Mouse (Mus musculus) cerebellum, adult (tissue): ENCODE data around the gene Adra1d.

ENCODE experiments used
- ATAC-seq: cut with Nextera tagmentation; 2 replicates; pipeline ENCODE4 v1.9.2; 2017; ENCODE audit warnings: mild to moderate bottlenecking, moderate library complexity, mixed read lengths; ENCODE audit not compliant: insufficient number of reproducible peaks, low FRiP score, low TSS enrichment

Gene Adra1d

DNA sequence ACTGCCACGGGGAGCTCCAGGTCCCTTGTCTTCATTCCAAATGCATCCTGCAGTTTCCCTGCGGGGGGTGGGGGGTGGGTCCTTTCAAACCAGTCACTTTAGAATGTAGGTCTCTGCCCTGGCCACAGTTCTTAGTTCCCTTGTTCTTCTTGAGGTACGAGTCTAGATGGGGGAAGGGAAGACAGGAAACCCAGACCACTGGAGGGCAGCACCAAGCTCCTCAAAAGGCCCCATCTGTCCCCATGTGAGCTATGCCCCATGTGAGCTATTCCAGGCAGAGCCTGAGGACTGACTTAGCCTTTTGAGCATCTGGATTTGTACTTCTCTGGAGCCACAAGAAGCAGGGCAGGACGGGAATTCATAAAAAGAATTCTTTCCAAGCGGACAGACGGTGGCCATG, 19.6 kb downstream of the Adra1d start:
- no peak for ATAC-seq

DNA sequence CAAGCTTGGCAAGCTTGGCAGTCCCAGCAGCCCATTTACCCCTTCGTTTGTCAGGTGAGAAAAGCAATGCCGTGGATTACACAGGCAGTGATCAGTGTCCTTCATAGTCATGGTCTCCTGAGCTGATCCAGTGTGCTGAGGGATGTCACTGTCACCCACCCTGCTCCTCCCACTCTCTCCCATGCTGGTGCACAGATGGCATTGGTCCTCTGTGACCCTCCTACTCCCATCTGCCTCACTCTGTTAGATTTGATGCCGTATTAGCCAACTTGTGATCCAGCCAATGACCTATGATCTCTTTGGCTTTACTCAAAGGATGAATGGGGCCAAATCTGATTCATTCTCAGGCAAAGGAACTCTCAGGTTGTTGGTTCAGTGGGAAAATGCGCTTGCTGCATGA, 20.4 kb downstream of the Adra1d start:
- ATAC-seq, result peak; percentile 84

DNA sequence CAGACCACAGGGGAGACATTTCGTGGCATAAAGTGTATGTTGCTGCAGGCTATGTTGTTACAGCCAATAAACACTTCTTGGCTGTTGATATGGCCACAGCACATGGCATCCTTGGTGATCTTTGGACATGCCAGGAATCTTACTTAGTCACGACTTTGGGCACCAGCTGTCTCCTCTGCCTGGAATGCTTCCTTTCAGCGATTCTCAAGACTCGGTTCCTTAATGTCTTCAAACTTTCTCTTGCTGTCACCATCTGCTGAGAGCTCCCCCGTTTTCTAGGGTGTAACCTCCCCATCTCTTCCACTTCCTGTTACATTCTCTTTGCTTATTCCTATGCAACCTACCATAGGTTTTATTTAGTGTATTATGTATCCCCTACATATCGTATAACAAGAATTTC, 22.3 kb downstream of the Adra1d start:
- no peak for ATAC-seq

DNA sequence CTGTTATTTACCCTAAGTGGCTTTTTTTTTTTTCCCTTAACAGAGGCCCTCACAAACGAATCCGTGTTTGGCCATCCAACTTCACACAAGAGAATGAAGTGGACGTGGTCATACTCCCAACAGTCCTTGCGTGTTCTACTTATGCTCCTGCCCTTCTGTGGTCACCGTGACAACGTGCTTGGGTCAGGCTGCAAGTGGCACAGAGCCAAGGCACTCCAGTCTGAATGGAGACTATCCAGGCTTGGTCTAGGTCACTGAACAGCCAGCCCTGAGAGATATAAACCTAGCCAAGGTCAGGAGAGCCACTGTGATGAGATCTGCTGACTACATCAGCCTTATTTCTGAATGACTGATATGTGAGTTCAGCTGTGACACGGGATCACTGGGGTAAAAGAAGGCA, 23.7 kb downstream of the Adra1d start:
- no peak for ATAC-seq

DNA sequence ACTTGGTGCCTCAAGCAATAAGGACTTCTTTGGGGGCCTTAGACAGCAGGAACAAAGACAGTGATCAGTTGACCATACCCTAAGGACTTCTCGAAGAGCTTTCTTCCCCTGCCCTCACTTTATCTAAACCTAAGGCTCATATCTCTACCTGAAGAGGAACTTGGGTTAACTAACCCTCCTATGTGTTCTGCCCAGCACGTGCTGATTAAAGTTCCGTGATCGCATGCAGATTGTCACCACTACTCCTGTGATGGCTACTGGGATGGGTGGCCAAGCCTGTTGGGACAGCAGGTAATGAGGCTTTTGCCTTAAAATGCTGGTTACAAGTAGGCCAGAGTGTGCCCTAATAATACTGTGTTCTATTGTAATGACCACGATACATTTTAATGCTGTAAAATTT, 26.9 kb downstream of the Adra1d start:
- ATAC-seq, result no peak

DNA sequence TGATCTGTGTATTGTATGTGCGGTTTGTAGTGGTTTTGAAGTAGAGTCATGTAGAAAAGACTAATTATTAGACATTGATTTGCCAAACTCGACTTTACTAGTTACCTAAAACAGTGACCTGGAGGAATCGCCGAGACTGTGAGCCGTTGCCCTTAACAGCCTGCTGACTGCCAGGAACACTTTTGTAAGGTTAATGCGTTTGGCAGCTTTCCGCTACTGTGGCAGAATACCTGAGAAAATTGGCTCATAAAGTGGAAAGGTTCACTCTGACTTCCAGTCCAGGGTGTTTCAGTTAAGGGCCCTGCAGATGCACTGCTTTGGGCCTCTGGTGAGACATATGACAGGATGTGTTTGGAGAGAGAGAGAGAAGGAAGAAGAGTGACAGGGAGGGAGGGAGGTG, 30.8 kb downstream of the Adra1d start:
- ATAC-seq, result no peak

DNA sequence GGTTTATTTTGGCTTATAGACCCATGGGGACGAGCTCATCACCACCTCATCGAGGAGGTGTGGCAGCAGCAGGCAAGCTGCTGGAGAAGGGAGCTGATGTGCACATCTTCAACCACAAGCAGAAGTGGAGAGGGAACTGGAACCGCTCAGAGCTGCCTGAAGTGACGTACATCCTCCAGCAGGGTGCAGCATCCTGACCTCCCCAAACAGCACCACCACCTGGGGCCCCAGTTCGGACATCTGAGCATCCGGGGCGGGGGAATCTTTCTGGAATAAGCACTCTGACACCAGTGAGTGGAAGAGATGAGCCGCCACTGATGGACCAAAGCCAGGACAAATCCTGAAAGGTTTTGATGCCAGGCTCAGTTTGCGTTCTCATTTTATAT, 31.5 kb downstream of the Adra1d start:
- peak; percentile 65 for ATAC-seq

DNA sequence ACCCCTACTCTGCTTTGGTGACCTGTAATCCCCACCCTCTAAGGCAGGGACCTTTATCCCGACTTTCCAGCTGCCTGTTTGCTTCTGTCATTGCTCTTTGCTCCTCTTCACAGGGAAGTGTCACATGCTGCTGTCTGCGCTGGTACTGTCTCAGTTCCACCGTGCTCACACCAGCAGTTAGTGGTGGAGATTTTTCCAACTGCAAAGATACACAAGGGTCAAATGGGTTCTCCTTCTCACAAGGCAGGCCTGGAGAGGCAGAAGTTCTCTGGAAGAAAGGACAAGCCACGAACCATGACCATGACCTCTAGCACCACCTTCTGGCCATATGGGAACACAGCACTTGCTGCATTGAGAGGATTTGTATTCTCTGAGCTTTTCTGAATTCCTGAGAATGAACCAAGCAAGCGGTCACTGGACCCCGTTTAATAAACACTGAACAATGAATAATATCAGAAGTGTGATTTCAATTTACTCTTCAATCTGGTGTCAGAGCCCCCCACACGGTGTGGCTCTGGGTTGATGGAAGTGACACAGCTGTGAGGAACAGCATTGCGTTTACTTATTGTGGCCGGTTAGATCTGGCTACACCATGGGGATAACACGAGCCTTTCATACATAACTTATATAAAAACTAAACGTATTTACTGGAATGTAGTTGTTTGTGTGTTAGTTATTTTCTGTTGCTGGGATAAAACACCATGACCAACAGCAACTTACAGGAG, 32.0 kb downstream of the Adra1d start:
- peak; percentile 46 for ATAC-seq

DNA sequence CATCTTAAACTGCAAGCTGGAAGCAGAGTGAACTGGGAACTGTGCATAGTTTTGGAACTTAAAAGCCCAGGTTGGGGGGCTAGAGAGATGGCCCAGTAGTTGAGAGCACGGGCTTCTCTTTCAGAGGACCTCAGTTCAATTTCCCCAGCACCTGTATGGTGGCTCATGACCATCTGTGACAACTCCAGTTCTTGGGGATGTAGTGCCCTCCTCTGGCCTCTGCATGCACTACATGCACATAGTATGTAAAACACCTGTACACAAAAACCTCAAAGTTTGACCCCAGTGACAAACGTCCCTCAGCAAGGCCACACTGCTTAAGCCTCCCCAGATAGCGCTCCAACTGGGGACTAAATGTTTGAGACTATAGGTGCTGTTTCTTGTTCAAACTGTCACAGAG, 35.0 kb downstream of the Adra1d start:
- no peak for ATAC-seq

DNA sequence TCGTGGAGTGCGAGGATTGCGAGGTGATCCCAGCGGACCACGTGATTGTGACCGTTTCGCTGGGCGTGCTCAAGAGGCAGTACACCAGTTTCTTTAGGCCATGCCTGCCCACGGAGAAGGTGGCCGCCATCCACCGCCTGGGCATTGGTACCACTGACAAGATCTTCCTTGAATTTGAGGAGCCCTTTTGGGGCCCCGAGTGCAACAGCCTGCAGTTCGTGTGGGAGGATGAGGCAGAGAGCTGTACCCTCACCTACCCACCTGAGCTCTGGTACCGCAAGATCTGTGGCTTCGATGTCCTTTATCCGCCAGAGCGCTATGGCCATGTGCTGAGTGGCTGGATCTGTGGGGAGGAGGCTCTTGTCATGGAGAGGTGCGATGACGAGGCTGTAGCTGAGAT, 41.3 kb downstream of the Adra1d start:
- ATAC-seq, result no peak

DNA sequence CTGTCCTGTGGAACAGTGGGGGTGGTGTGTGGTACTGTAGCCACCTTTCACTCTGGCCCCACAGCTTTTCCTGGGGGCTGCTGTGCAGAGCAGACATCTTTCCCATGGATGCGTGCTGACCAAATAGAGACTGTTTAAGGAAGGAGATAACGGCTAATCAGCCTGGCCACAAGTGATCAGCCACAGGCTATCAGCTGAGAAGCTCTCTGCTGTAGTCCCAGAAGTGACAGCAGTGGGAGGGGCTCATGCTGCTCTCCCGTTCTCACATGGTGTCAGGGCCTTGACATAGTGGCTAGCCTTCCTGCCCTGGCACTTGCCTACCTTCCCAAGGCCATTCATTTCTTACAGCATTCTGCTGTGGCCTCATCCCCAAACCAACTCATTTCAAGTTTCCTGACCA, 43.3 kb downstream of the Adra1d start:
- no peak for ATAC-seq

DNA sequence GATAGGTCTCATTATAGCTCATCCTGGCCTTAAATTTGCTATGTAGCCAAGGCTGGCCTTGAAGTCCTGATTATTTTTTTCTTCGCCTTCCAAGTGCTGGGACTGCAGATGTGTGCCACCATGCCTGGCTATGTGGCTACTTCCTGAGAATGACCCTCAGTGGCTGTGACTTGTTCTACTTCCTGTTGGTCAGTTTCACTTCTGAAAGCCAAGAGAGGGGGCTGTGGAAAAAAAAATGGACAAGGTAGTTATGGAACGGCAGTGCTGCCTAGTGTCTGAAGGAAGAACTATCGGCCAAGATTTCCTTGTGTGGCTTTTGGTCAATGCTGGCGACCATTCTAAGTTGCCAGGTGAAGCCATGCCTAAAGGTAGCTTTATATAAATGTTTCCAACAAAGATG, 44.5 kb downstream of the Adra1d start:
- ATAC-seq, result no peak

DNA sequence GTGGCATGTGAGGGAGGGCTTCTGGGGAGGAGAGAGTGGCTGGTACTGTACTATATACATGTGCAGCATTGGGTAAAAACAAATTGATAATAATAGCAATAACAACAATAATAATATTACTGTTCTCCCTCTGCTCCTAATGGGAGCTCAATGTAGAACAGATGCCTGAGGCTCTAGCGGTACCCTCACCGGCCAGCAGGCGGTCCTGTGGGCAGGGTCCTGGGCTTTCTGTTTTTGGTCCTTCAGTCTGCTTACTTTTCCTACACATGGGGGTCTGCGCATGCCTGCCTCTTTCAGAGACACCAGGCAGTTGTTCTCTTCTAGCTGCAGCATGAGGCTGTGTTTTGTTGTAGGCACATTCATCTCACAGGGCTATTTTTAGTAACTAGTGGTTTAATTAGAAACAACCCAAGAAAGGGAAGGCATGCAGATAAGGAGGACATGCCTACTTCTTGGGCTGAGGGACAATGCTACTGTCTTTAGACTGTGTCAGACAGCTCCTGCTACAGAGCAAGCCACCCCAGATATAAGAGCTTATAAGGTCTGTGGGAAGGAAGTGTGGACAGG, 47.9 kb downstream of the Adra1d start:
- ATAC-seq, result no peak

DNA sequence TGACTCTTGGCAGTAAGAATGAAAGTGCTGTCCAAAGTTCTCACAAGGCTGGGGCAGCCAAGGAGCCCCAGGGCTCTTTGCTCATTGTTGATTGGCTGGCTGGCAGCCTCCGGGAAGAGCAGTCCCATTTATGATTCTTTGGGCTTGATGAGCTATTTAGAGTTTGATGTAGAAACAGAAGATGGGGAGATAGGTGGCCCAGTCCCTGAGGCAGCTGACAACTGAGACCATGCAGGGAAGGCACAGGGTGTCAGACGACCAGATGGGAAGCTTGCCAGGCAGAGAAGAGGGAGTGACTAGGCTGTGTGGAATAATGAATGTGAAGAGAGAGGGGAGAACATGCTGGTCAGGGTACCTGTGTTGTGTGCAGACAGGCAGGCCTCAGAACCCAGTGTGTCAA, 48.6 kb downstream of the Adra1d start:
- ATAC-seq, result no peak

DNA sequence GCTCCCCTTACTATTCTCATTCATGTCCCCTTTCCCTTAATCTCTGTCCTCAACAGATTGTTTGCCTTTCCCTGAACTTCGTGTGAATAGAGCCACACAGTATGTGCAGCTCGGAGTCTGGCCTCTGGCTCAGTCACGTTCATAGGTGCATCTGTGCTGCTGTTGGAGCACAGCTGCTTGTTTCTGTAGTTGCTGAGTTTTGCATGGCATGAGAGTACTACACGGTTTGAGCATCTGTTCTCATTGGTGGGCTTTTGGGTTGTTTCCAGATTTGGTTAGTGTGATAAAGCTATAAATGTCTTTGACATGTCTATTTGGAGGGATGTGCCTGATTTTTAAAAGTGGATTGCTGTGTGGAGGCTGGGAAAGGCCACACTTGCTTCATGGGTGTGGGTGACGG, 51.6 kb downstream of the Adra1d start:
- ATAC-seq, result no peak

DNA sequence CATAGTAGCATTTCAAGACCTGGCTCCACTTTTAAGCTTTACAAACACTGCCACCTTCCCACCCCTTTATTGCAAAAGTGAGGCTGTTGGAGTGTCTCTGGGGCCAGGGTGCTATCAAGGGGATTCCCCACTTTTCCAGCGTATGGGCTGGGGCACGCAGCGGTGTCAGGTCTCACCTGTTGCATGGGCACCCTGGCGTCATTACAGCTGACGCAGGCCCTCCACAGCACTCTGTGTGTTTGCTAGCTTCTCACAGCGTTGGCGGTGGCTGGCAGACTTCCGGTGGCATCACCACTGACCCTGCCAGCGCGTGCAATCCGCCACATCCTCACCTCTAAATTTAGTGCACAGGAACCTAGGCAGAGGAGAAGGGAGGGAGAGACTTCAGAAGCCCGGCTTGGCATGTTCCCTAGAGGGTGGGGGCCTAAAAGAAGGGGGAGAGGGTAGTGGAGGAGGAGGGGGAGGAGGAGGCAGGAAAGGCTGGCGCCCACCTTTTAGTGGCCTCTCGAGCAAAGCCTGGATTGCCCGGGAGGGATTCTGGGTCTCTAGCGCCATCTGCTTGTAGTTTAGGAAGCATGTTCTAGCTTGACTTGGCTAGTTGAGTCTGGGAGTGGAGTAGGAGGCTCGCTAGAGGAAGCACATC, 52.3 kb downstream of the Adra1d start:
- ATAC-seq, result peak; percentile 41; the same call in 1 of the 2 replicates

DNA sequence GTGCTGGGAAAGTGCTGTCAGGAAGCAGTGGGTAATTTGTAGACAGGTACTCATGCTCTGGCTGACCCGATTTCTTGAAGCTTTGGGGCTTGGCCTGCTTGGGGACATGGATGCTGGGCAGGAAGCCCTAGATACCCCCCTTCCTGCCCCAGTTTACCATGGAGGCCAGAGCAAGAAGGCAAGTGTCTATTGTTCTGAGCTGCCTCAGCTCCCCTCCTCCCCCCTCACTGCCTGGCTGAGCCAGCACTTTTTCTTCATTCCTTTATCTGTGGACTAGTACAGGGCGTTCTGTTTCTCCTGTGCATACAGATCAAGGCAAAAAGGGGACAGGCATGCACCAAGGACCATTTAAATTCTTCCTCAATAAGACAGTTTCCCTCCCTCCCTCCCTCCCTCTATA, 53.6 kb downstream of the Adra1d start:
- no peak for ATAC-seq

DNA sequence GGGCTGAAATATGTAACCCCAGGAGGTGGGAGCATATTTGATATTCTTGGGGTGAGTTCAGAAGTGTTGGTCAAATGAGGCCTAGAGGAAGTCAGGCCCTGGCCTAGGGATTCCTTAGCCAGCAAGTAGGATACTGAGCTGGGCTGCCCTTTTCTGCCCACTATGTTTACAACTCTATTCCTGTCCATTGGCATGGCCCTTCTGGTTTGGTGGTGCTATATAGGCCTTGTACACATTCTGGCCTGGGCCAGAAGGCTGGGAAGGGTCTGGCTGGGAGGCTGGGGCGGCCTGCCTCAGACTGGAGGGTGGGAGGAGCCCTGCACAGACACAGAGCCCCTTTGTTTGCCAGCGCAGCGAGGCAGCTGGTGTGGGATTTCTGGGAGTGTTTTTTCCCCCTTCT, 55.7 kb downstream of the Adra1d start:
- no peak for ATAC-seq

DNA sequence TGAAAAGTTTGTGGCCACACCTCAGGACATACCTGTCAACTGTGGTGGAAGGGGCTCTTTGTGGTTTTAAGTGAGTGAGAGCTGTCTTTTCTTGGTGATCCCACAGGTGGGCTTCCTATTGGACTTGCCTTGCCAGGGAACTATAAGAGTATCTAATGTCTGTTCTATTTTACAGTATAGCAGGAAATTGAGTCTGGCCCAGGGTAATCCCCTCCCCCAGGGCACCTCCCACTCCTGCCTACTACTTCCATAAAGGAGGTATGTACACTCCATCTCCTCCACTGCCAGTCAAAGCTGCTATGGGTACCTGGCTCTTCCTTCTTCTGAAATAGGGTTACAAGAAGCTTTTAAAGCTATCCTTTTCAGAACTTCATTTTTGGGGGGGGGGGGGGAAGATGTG, 56.7 kb downstream of the Adra1d start:
- ATAC-seq, result no peak

DNA sequence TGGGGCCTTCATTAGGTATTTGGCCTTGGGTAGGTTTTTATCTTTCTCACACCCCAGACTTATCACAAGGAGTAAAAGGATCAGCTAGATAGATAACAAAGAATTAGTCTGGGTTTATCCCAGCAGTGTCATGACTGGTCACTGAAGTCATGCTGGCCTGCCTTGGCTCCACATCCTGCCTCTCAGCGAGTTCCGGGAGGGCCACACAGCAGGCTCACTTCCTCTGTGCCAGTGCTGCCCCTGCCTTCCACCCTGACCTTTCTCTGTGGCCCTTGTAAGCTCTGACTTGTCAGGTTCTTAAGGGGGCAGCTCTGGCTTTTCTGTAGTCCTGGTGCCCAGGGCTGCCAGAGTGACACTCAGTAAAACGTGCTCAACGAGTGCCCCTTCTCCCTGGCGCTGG, 59.5 kb downstream of the Adra1d start:
- no peak for ATAC-seq

DNA sequence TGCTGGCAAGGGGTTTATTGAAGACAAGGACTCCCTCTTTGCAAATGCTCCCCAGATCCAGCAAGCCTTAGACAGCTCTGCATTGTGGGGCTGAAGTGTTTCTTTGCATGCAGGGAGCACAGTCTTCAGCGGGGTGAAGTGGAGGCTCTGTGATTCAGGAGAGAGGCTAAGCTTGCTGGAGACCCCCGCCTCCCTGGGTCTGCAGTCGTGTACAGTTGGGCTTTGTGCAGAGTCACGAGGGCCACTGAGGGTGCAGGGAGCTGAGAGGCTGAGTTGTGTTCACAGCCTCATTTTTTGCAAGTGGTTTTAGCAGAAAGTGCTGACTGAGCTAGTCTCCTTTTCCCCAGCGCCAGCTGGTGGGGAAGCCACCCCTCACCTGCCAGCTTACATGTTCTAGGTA, 60.2 kb downstream of the Adra1d start:
- ATAC-seq, result no peak

DNA sequence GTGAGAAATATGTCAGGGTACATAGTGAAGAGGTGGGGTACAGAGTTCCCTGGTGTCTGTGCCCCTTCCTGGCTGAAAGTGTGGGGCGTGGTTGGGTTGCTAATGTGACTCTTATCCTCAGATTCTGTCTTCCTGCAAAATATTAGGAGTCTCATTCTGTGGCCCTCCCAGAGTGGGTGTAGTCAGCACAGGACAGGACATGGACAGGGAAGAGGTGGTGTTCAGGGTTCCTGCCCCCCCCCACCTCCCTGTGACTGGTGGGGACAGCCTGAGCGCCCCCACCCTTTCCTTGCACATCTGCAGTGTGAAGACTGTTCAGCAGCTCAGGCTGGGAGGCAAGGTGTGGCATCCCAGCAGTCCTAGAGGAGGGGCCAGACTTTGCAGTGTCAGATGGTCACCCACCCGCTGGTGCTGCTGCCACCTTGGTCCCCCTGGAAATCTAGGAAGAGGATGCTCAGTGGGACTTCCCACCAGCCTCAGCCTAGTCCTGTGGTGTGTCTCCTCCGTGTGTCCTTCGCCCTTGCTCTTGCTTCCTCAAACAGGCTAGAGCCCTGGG, 62.7 kb downstream of the Adra1d start:
- no peak for ATAC-seq
